Mouse (Mus musculus) hindbrain, embryonic 11.5 days (tissue): ENCODE measurements at regions not wholly inside any gene's neighbourhood (a gene's known extent, or its start where the extent isn't known, plus 50 kb on each side); places are given as distances from the start of the nearest gene placed in this dataset.
"Not testable (repeated sequence)": the region's sequence is repeated elsewhere in the genome, so short reads cannot be mapped to it uniquely, and the experiment has no call there.

Source experiments
- ATAC-seq: fragments of 200-750 bp; cut with Nextera tagmentation; 2 replicates; pipeline ENCODE4 v1.8.0; 2017; ENCODE audit warnings: mild to moderate bottlenecking, moderate TSS enrichment, moderate library complexity; ENCODE audit not compliant: low FRiP score
- DNase-seq: peaks from one replicate; pipeline ENCODE4 v3.0.0-alpha.2; 2015; ENCODE audit warnings: low spot score
- H3K27ac ChIP-seq: fragments of 300-500 bp; sonication (generic); 2 replicates; pipeline ENCODE4 v1.5.1; 2014; ENCODE audit warnings: mild to moderate bottlenecking, low read depth, low read length
- H3K27me3 ChIP-seq: fragments of 300-500 bp; sonication (generic); 2 replicates; pipeline ENCODE4 v1.6.1; 2014; ENCODE audit warnings: mild to moderate bottlenecking, low read length, moderate library complexity, mixed read lengths; ENCODE audit not compliant: control insufficient read depth, insufficient read depth
- H3K36me3 ChIP-seq: fragments of 300-500 bp; sonication (generic); 2 replicates; pipeline ENCODE4 v1.6.1; 2014; ENCODE audit warnings: mild to moderate bottlenecking, low read length, moderate library complexity, mixed read lengths; ENCODE audit not compliant: control insufficient read depth, insufficient read depth
- H3K4me1 ChIP-seq: fragments of 300-500 bp; sonication (generic); replicated peaks from 2 replicates; pipeline ENCODE4 v1.6.1; 2014; ENCODE audit warnings: low read length, mixed read lengths; ENCODE audit not compliant: control insufficient read depth, insufficient read depth
- H3K4me2 ChIP-seq: fragments of 300-500 bp; sonication (generic); replicated peaks from 2 replicates; pipeline ENCODE4 v1.6.1; 2014; ENCODE audit warnings: mild to moderate bottlenecking, low read depth, low read length
- H3K4me3 ChIP-seq: fragments of 300-500 bp; sonication (generic); 2 replicates; pipeline ENCODE4 v1.5.1; 2014; ENCODE audit warnings: low read depth, low read length
- H3K9ac ChIP-seq: fragments of 300-500 bp; sonication (generic); 2 replicates; pipeline ENCODE4 v1.6.1; 2014; ENCODE audit warnings: low read depth, low read length
- H3K9me3 ChIP-seq: fragments of 300-500 bp; sonication (generic); 2 replicates; pipeline ENCODE4 v1.6.1; 2016; ENCODE audit warnings: low read length; ENCODE audit not compliant: control insufficient read depth
- WGBS: fragments of 180-500 bp; shearing (Covaris S2); extraction: QIAGEN DNeasy Blood & Tissue Kit; methylation state at CpG from one replicate; pipeline ENCODE4 v1.1.7; 2014; 5-methylcytosine and 5-hydroxymethylcytosine counted together

GRCm38 (mm10) chr17:69650496-69650895, 211.4 kb downstream of the Akain1 start:
- not testable (repeated sequence) for H3K27ac ChIP-seq, DNase-seq, H3K36me3 ChIP-seq, H3K4me2 ChIP-seq, H3K4me1 ChIP-seq, ATAC-seq, H3K9me3 ChIP-seq, H3K27me3 ChIP-seq, H3K4me3 ChIP-seq, H3K9ac ChIP-seq
- 85% methylated on average over 2 of the region's 2 CpGs for WGBS

DNA sequence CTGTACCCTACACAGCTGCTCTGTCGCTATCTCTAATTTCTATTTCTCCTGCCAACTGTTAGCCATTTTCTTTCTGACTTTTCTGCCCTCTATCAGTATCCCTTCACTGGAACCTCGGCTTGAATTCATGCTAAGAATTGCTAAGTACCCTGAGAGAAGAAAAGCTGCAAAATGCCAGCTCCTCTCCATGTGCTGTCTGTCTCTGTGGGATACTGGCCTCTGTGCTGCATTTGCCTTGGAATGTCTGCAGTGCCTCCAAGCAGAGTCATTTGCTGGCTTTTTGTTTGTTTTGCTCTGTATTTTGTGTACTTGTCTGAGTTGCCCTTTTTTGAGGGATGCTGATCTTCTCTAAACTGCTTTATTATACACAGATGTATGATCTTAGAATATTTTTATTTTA, 215.5 kb downstream of the Akain1 start:
- Histone ChIP-seq H3K4me2 (no peak overlapping the region), H3K9me3 (no peaks in the 10 kb centered on the region), H3K4me1 (no peaks in the 10 kb centered on the region), H3K27ac (no peak overlapping the region), H3K27me3 (no peaks in the 10 kb centered on the region), H3K4me3 (no peak overlapping the region), H3K9ac (no peak overlapping the region), H3K36me3 (no peaks in the 10 kb centered on the region)
- 50% methylated on average over 2 of the region's 2 CpGs for WGBS
- ATAC-seq, result no peak
- DNase-seq, result no peak

- DNase-seq (no peak), ATAC-seq (no peak)
- Histone ChIP-seq H3K9me3 (no peaks in the 10 kb centered on the region), H3K9ac (no peak overlapping the region), H3K27me3 (no peaks in the 10 kb centered on the region), H3K36me3 (no peaks in the 10 kb centered on the region), H3K4me1 (no peaks in the 10 kb centered on the region), H3K27ac (no peak overlapping the region), H3K4me3 (no peak overlapping the region), H3K4me2 (no peak overlapping the region)
- WGBS, result 91% methylated on average over 3 of the region's 3 CpGs
Measured at GRCm38 (mm10) chr17:69672530-69672929, 233.4 kb downstream of the Akain1 start.

DNA sequence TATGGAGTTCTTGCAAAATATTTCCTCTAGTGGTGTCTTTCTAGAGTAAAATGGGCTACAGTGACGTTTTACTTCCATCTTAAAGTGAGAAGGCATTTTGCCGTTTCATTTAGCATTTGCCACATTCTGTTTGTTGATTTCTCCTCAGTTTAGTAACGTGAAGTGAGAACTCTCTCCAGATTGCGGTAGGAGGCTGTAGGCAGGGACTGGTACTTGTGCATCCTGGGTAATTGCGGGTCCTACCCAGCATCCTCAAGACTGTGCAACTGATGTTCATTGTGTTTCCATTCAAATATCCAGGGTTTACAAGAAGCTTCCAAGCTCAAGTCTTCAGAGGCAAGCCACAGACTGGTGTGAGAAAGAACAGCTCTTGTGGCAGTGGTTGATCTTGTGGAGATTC, 244.0 kb downstream of the Akain1 start:
- 91% methylated on average over 5 of the region's 5 CpGs for WGBS
- ATAC-seq, result no peak
- H3K4me2 ChIP-seq, result no peak overlapping the region

DNA sequence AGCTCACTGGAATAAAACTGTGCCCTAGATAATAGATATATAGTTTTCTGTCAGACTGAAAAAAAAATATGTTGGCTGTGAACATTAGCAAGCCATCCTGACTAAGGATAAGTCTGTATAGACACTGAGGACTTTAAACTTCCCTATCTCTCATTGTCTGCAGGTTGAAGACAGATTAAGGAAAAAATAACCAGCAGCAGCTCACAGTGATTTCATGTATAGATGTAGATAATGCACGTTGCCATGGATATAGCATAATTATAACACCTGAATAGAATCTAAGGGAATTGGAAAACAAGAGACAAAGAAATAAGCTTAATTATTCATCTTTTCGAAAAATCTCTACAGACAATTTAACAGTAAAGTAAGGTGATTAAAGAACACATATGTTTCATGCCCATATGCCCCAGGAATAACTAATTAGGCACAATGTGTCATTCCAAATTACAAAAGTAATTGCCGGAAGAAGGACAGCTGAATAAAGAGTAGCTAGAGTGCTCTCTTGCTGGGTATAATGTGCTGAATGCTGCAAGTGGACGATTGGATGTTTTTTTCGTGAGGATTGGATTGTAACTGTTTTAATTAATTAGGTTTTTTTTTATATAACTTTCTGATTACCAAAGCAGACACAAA, 246.6 kb downstream of the Akain1 start:
- Histone ChIP-seq H3K36me3 (no peaks in the 10 kb centered on the region), H3K27ac (no peak overlapping the region), H3K27me3 (no peaks in the 10 kb centered on the region), H3K9ac (no peak overlapping the region), H3K4me2 (no peak overlapping the region), H3K4me3 (no peak overlapping the region), H3K4me1 (no peaks in the 10 kb centered on the region), H3K9me3 (no peaks in the 10 kb centered on the region)
- no peak for ATAC-seq
- DNase-seq, result no peak
- 81% methylated on average over 5 of the region's 5 CpGs for WGBS

More for the DNA sequence above, 244.0 kb downstream of the Akain1 start:
- H3K4me1 ChIP-seq, result no peaks in the 10 kb centered on the region
- no peak overlapping the region for H3K4me3 ChIP-seq
- H3K36me3 ChIP-seq, result no peaks in the 10 kb centered on the region
- no peak for DNase-seq
- H3K27ac ChIP-seq, result no peak overlapping the region
- no peaks in the 10 kb centered on the region for H3K27me3 ChIP-seq
- H3K9ac ChIP-seq, result no peak overlapping the region
- no peaks in the 10 kb centered on the region for H3K9me3 ChIP-seq

DNA sequence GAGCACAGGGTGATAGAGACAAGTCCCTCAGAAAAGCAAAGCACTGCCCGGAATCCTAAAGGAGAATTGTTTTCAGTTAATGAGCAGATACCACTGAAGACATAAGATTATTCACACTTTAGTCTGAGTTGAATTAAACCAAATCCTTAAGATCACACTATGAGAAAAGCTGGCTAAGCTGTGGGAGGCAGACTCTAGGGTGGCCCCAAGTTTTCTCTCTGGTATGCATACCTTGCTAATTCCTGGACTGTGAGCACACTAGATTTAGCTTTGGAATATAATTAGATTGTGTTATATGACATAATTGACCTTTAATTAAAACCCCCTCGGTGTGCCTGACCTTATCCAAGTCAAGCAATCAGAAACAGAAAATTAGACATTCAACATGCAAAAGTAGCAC, 247.3 kb downstream of the Akain1 start:
- ATAC-seq (no peak), DNase-seq (no peak)
- no peaks in the 10 kb centered on the region for H3K27me3 ChIP-seq
- H3K27ac ChIP-seq, result no peak overlapping the region
- no peak overlapping the region for H3K4me2 ChIP-seq
- H3K4me3 ChIP-seq, result no peak overlapping the region
- no peaks in the 10 kb centered on the region for H3K36me3 ChIP-seq
- no peaks in the 10 kb centered on the region for H3K9me3 ChIP-seq
- no peak overlapping the region for H3K9ac ChIP-seq
- WGBS, result 76% methylated on average over 2 of the region's 2 CpGs
- no peaks in the 10 kb centered on the region for H3K4me1 ChIP-seq

DNA sequence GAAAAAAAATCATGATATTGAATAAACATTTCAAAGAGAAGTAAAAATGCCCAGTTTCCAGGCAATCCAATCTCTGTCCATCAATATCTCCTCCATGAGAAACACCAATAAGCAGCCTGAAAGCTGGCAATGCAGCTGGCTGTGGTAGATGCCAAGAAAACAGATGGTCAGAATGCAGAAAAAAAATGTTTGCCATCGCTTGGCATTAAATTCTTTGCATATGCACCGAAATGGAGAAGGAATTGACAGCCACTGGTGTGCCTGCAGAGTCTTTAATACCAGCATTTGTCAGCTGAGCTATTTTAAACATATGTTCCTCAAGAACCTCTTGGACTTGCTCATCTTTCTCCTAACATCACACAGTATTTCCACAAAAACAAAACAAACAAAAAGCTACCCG, 256.2 kb downstream of the Akain1 start:
- H3K27ac ChIP-seq, result no peak overlapping the region
- 88% methylated on average over 3 of the region's 3 CpGs for WGBS
- no peaks in the 10 kb centered on the region for H3K4me1 ChIP-seq
- no peak for DNase-seq
- H3K9me3 ChIP-seq, result no peaks in the 10 kb centered on the region
- H3K36me3 ChIP-seq, result no peaks in the 10 kb centered on the region
- no peak overlapping the region for H3K4me2 ChIP-seq
- no peak for ATAC-seq
- H3K9ac ChIP-seq, result no peak overlapping the region
- no peak overlapping the region for H3K4me3 ChIP-seq
- no peaks in the 10 kb centered on the region for H3K27me3 ChIP-seq

GRCm38 (mm10) chr17:69727325-69727724, 241.5 kb upstream of the Dlgap1 start:
- no peak overlapping the region for H3K9ac ChIP-seq
- H3K4me1 ChIP-seq, result no peaks in the 10 kb centered on the region
- no peak overlapping the region for H3K4me2 ChIP-seq
- 88% methylated on average over 4 of the region's 4 CpGs for WGBS
- no peak for ATAC-seq
- DNase-seq, result no peak
- H3K27ac ChIP-seq, result no peak overlapping the region
- no peaks in the 10 kb centered on the region for H3K27me3 ChIP-seq
- no peaks in the 10 kb centered on the region for H3K36me3 ChIP-seq
- no peak overlapping the region for H3K4me3 ChIP-seq
- no peaks in the 10 kb centered on the region for H3K9me3 ChIP-seq

DNA sequence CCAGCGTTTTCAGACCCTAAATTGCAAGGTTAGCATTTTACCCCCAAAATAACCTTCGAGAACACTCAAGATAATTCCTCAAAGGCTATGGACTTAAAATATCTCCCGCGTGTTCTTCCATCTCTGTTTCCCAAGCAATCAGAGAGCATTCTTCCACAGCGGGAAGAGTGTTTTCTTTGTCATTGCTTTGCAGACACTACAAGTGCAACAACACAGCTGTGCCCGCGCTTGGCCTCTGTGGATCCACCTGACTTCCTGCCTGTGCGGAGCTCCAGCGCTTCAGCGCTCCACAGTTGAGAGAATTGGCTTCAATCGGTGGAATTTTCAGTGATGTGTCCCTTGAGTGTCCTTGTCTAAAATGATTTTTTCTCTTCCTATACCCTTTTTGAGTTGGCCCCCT, 235.9 kb upstream of the Dlgap1 start:
- H3K9me3 ChIP-seq, result no peaks in the 10 kb centered on the region
- H3K27me3 ChIP-seq, result no peaks in the 10 kb centered on the region
- DNase-seq, result no peak
- H3K27ac ChIP-seq, result no peak overlapping the region
- no peak overlapping the region for H3K4me3 ChIP-seq
- H3K9ac ChIP-seq, result no peak overlapping the region
- no peaks in the 10 kb centered on the region for H3K36me3 ChIP-seq
- no peak for ATAC-seq
- whole genome bisulfite sequencing, result 92% methylated on average over 11 of the region's 11 CpGs
- no peaks in the 10 kb centered on the region for H3K4me1 ChIP-seq
- H3K4me2 ChIP-seq, result no peak overlapping the region
